Mouse (Mus musculus): ENCODE data around the gene Canx. TPM values are rescaled to one million over a fixed set of nuclear protein-coding genes. Genes with fewer than 3 reads are reported as not detected.
"Not testable (repeated sequence)": the region's sequence is repeated elsewhere in the genome, so short reads cannot be mapped to it uniquely, and the experiment has no call there.

The Canx gene
- 372 and 393 TPM in 2 replicates for polyA plus RNA-seq (2015; fragmentation: Nextera tagmentation; extraction: Ambion mirVana)

- Histone ChIP-seq H3K4me3 (replicated peaks) (peak within 1 kb of the TSS; percentile 97), H3K4me1 (peaks cover 27% of the 10 kb centered on the region), H3K9ac (peak within 1 kb of the TSS; percentile 99), H3K27ac (peak within 1 kb of the TSS; percentile 94), H3K36me3 (peaks cover 6% of the 10 kb centered on the region), H3K27me3 (no peaks in the 10 kb centered on the region), H3K9me3 (replicated peaks) (no peaks in the 10 kb centered on the region), H3K4me2 (peak within 1 kb of the TSS; percentile 64)
- ATAC-seq (replicated peaks; ENCODE audit: low FRiP score) = peak; percentile 98
- under 1% methylated on average over 64 of the region's 64 CpGs for WGBS
Measured at GRCm38 (mm10) chr11:50325496-50326301, at the start of gene Canx. Canx (minus strand) TSS chr11:50325673.

DNA sequence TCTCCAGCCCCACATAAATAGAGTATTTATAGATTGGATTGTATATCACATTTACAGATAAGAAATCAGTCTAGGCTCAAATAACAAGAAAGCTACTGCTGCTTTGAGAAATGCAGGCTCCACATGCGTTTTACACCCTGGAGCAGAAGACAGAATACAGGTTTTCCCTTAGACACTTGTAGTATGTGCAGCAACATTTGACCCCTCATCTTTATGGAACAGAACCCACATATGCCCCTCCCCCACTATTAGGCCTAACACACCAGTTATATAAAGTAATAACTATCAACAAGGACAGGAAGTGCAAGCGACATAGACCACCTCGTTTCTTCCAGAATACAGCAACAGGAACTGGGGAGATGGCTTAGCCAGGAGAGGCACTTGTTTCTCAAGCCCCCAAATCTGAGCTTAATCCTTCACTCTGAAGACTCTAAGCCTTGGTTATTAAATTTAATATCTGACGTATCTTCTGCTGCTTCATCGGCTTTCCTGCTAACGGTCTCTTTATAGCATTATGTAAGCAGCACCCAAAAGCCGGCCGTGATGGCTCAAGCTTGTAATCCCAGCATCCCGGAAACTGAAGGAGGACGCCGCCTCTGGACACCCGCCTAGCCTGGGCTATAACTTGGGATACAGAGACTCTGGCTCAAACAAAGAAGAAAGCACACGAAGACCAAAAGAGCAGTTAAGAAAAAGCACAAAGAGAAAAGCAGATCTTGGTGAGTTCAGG, 49.0 kb upstream of the Canx start:
- H3K4me2 ChIP-seq = no peak overlapping the region
- H3K4me1 ChIP-seq = peaks cover 24% of the 10 kb centered on the region
- no peaks in the 10 kb centered on the region for H3K27me3 ChIP-seq
- ATAC-seq (replicated peaks; ENCODE audit: low FRiP score) = no peak
- H3K4me3 ChIP-seq (replicated peaks) = no peak overlapping the region
- no peak overlapping the region for H3K27ac ChIP-seq
- WGBS = 91% methylated on average over 13 of the region's 13 CpGs
- H3K9ac ChIP-seq = no peak overlapping the region
- no peaks in the 10 kb centered on the region for H3K9me3 ChIP-seq (replicated peaks)
- peaks cover 9% of the 10 kb centered on the region for H3K36me3 ChIP-seq

GRCm38 (mm10) chr11:50373621-50374020, 48.1 kb upstream of the Canx start:
- no peak overlapping the region for H3K4me2 ChIP-seq

GRCm38 (mm10) chr11:50373086-50373485, 47.6 kb upstream of the Canx start:
- Histone ChIP-seq H3K4me3 (replicated peaks) (no peak overlapping the region), H3K4me2 (no peak overlapping the region), H3K9ac (no peak overlapping the region), H3K4me1 (peaks cover 19% of the 10 kb centered on the region), H3K27ac (no peak overlapping the region), H3K9me3 (replicated peaks) (no peaks in the 10 kb centered on the region), H3K36me3 (no peaks in the 10 kb centered on the region), H3K27me3 (no peaks in the 10 kb centered on the region)
- ATAC-seq (replicated peaks; ENCODE audit: low FRiP score) = no peak

More at GRCm38 (mm10) chr11:50373621-50374020, 48.1 kb upstream of the Canx start:
- no peak for ATAC-seq (replicated peaks; ENCODE audit: low FRiP score)
- no peak overlapping the region for H3K4me3 ChIP-seq (replicated peaks)
- no peak overlapping the region for H3K9ac ChIP-seq
- no peak overlapping the region for H3K27ac ChIP-seq
- H3K4me1 ChIP-seq = peaks cover 19% of the 10 kb centered on the region
- 0 out of 2 replicates have a peak, but pooled peaks cover under 1% of the 10 kb centered on the region for H3K36me3 ChIP-seq
- no peaks in the 10 kb centered on the region for H3K27me3 ChIP-seq
- 97% methylated on average over 1 of the region's 1 CpGs for WGBS
- no peaks in the 10 kb centered on the region for H3K9me3 ChIP-seq (replicated peaks)

DNA sequence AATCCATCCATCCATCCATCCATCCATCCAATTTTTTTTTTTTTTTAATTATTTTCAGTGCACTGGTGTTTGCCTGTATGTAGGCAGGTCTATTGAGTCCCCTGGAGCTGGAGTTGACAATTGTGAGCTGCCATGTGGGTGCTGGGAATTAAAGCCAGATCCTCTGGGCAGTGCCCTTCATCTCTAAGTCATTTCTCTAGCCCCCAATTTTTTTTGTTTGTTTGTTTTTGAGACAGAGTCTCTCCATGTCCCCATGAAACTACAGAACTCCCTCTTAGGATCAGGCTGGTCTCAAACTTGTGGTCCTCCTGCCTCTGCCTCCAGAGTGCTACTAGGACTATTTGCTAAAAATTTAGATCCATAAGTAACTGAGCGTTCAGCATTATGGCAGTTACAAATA, 46.4 kb upstream of the Canx start:
- ATAC-seq (replicated peaks; ENCODE audit: low FRiP score) = no peak
- no peaks in the 10 kb centered on the region for H3K9me3 ChIP-seq (replicated peaks)
- WGBS = 98% methylated on average over 1 of the region's 1 CpGs
- peak overlapping the region; percentile 56; the same call in 1 of the 2 replicates for H3K27ac ChIP-seq
- no peaks in the 10 kb centered on the region for H3K36me3 ChIP-seq
- H3K4me1 ChIP-seq = peaks cover 19% of the 10 kb centered on the region
- H3K9ac ChIP-seq = no peak overlapping the region
- H3K4me3 ChIP-seq (replicated peaks) = peak overlapping the region; percentile 47; the same call in 1 of the 2 replicates
- H3K27me3 ChIP-seq = no peaks in the 10 kb centered on the region
- H3K4me2 ChIP-seq = peak overlapping the region; percentile 75

GRCm38 (mm10) chr11:50371399-50371841, 45.9 kb upstream of the Canx start:
- Histone ChIP-seq H3K36me3 (no peaks in the 10 kb centered on the region), H3K4me3 (replicated peaks) (peak overlapping the region; percentile 47), H3K4me2 (peak overlapping the region; percentile 75), H3K9me3 (replicated peaks) (no peaks in the 10 kb centered on the region), H3K27ac (peak overlapping the region; percentile 56; the same call in 1 of the 2 replicates), H3K4me1 (peaks cover 15% of the 10 kb centered on the region), H3K27me3 (no peaks in the 10 kb centered on the region), H3K9ac (peak overlapping the region; percentile 59)
- 1% methylated on average over 18 of the region's 18 CpGs for WGBS
- ATAC-seq (replicated peaks; ENCODE audit: low FRiP score) = no peak

- ATAC-seq (replicated peaks; ENCODE audit: low FRiP score) = no peak
- no peaks in the 10 kb centered on the region for H3K36me3 ChIP-seq
- peak overlapping the region; percentile 41; the same call in 1 of the 2 replicates for H3K27ac ChIP-seq
- WGBS = 54% methylated on average over 4 of the region's 4 CpGs
- peak overlapping the region; percentile 59; the same call in 1 of the 2 replicates for H3K9ac ChIP-seq
- no peaks in the 10 kb centered on the region for H3K9me3 ChIP-seq (replicated peaks)
- no peaks in the 10 kb centered on the region for H3K27me3 ChIP-seq
- H3K4me2 ChIP-seq = peak overlapping the region; percentile 75
- peaks cover 10% of the 10 kb centered on the region for H3K4me1 ChIP-seq
- peak overlapping the region; percentile 47 for H3K4me3 ChIP-seq (replicated peaks)
Measured at GRCm38 (mm10) chr11:50370969-50371368, 45.5 kb upstream of the Canx start.

DNA sequence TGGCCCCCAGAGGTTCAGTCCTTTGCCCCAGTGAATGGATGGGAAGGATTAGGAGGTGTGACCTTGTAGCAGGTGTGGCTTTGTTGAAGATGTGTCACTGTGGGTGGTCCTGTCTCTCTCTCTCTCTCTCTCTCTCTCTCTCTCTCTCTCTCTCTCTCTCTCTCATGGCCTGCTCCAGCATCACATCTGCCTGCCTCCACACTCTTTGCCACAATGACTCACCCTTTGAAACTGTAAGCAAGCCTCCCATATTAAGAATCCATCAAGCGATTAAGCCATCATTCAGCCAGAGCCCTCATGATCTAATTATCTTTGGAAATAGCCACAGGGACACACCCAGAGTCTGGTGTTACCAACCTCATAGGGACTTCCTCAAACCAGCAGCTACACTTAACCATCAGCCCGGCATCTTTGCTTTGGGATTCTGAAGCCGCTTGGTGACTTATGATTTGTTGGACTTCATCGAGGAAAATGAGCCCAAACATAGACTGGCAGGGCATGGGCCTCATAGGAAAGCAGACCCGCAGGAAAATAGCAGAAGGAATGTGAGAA, 44.0 kb upstream of the Canx start:
- no peak for ATAC-seq (replicated peaks; ENCODE audit: low FRiP score)
- Histone ChIP-seq H3K4me1 (peaks cover 10% of the 10 kb centered on the region), H3K36me3 (no peaks in the 10 kb centered on the region), H3K4me2 (no peak overlapping the region), H3K9me3 (replicated peaks) (no peaks in the 10 kb centered on the region), H3K27ac (no peak overlapping the region), H3K4me3 (replicated peaks) (no peak overlapping the region), H3K27me3 (no peaks in the 10 kb centered on the region), H3K9ac (no peak overlapping the region)
- 81% methylated on average over 5 of the region's 5 CpGs for WGBS

DNA sequence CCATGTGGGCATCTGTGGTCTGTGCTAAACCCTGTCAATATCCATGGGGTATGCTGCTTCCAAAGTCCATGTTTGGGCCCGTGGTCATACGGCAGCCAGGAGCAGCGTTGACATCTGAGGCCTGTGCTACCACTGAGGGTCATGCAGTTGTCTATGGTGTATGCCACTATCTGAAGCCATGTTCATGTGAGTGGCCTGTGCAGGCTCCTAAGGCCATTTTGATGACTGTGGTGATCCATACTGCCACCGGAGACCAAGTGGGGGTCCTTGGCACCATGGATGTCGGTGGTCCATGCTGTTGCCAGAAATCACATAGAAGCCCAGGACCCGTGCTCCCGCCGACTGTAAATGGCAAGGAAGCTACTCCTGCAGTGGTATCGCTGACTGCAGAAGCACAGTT, 42.1 kb upstream of the Canx start:
- H3K4me3 ChIP-seq (replicated peaks) = no peak overlapping the region
- peaks cover 10% of the 10 kb centered on the region for H3K4me1 ChIP-seq
- H3K27me3 ChIP-seq = no peaks in the 10 kb centered on the region

GRCm38 (mm10) chr11:50365322-50365721, 39.8 kb upstream of the Canx start:
- Histone ChIP-seq H3K4me1 (0 out of 2 replicates have a peak, but pooled peaks cover 3% of the 10 kb centered on the region), H3K9me3 (replicated peaks) (no peaks in the 10 kb centered on the region), H3K27me3 (no peaks in the 10 kb centered on the region), H3K4me2 (no peak overlapping the region), H3K9ac (no peak overlapping the region), H3K27ac (no peak overlapping the region), H3K4me3 (replicated peaks) (no peak overlapping the region), H3K36me3 (no peaks in the 10 kb centered on the region)
- ATAC-seq (replicated peaks; ENCODE audit: low FRiP score) = no peak

More for the DNA sequence above, 42.1 kb upstream of the Canx start:
- Histone ChIP-seq H3K4me2 (no peak overlapping the region), H3K27ac (no peak overlapping the region), H3K9me3 (replicated peaks) (no peaks in the 10 kb centered on the region), H3K36me3 (no peaks in the 10 kb centered on the region), H3K9ac (no peak overlapping the region)
- WGBS = 91% methylated on average over 9 of the region's 9 CpGs
- no peak for ATAC-seq (replicated peaks; ENCODE audit: low FRiP score)

DNA sequence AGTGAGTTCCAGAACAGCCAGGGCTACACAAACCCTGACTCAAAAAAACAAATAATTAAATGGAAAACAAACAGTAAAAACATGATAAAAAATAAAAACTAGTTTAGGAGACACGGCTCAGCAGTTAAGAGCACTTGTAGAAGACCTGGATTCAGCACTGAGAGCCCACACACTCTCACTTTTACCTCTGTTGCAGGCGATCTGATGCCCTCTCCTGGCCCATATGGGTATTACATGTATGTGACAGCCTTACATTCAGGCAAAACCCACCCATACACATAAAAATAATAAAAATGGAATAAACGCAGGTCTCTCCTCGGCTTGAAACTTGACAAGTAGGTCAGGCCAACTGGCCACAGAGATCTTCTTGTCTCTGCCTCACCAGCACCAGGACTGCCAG, 39.1 kb upstream of the Canx start:
- no peaks in the 10 kb centered on the region for H3K27me3 ChIP-seq
- no peak overlapping the region for H3K9ac ChIP-seq
- H3K4me2 ChIP-seq = no peak overlapping the region
- H3K9me3 ChIP-seq (replicated peaks) = no peaks in the 10 kb centered on the region
- H3K36me3 ChIP-seq = no peaks in the 10 kb centered on the region
- no peak overlapping the region for H3K27ac ChIP-seq
- WGBS = 3% methylated on average over 4 of the region's 4 CpGs
- ATAC-seq (replicated peaks; ENCODE audit: low FRiP score) = 0 out of 2 replicates have a peak, but pooled peaks have one; percentile 53
- no peak overlapping the region for H3K4me3 ChIP-seq (replicated peaks)
- H3K4me1 ChIP-seq = 0 out of 2 replicates have a peak, but pooled peaks cover 3% of the 10 kb centered on the region

DNA sequence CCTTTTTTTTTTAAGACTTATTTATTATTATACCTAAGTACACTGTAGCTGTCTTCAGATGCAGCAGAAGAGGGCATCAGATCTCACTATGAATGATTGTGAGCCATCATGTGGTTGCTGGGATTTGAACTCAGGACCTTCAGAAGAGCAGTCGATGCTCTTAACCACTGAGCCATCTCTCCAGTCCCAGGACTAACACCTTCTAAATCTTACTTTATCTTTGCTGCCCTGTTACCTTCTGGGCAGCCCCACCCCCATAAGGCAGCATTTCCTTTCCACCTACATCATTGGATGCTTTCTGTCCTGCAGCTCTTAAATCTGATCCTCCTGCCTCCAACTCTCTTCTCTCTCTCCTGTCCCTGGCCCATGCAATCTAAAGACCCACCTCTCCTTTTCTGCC, 35.8 kb upstream of the Canx start:
- H3K9ac ChIP-seq; H3K4me3 ChIP-seq (replicated peaks); H3K27ac ChIP-seq; H3K9me3 ChIP-seq (replicated peaks); H3K27me3 ChIP-seq; ATAC-seq (replicated peaks; ENCODE audit: low FRiP score); H3K36me3 ChIP-seq; H3K4me2 ChIP-seq; H3K4me1 ChIP-seq: not testable (repeated sequence)
- 80% methylated on average over 1 of the region's 1 CpGs for WGBS

Measured in kidney, embryonic 15.5 days (tissue).